In genomic region chr16:17890917-17891566, GRCm38 (mm10) we compare ENCODE assay signal across 9 mouse cellular contexts. TPM values are rescaled to one million over a fixed set of nuclear protein-coding genes. Genes with fewer than 3 reads are reported as not detected.
DNase-seq lines count a peak whose midpoint lies in the region; ATAC-seq and TF ChIP-seq lines count a peak whose summit lies in the region.
"Had no signal": no experiment of that assay in that cellular context is flagged by ENCODE, and none has a peak within 500 bp of the region (broad histone marks: within the 10 kb centered on the region; RNA-seq: fewer than 3 reads in every experiment).

No protein-coding gene starts in this region.

- H3K27ac ChIP-seq in forebrain, embryonic 14.5 days (ENCODE audit: low read depth, low read length) = peak overlapping the region; percentile 94
- H3K27ac ChIP-seq in olfactory bulb, adult 2 months (ENCODE audit: insufficient read depth, low read depth, low read length) = peak overlapping the region; percentile 95

- H3K9ac ChIP-seq in forebrain, embryonic 14.5 days (ENCODE audit: low read length) = peak overlapping the region; percentile 99

- H3K4me1 ChIP-seq in forebrain, embryonic 14.5 days (ENCODE audit: control insufficient read depth, insufficient read depth, low read length) = peaks cover 16% of the 10 kb centered on the region
- H3K4me1 ChIP-seq in olfactory bulb, adult 2 months (ENCODE audit: control insufficient read depth, insufficient read depth, low read length) = peaks cover 13% of the 10 kb centered on the region

- peak overlapping the region; percentile 95 for H3K4me2 ChIP-seq in forebrain, embryonic 14.5 days (ENCODE audit: low read length)

- DNase-seq in Muller cell, postnatal 12 days (ENCODE audit: inconsistent ontology term) = peak; percentile 76
- peak; percentile 91 for DNase-seq in cerebellum, adult 11 months
- peak; percentile 71 for DNase-seq in forebrain, embryonic 14.5 days (ENCODE audit: low spot score)
- DNase-seq in heart, postnatal 10 days = peak; percentile 83 to 85
- DNase-seq in kidney, postnatal 4 days = peak; percentile 83 to 90
- peak; percentile 83 to 88 for DNase-seq in lung, adult 18-20 months
- DNase-seq in urinary bladder, postnatal 25 days (ENCODE audit: low spot score) = peak; percentile 70

- ATAC-seq in forebrain, embryonic 14.5 days = peak; percentile 64

- TF ChIP-seq POLR2A in olfactory bulb, adult 2 months (IDR thresholded peaks at IDR 0.05; ENCODE audit: insufficient read depth, low read depth, low read length) = no peak

- under 1% methylated on average over 43 of the region's 44 CpGs for WGBS in forebrain, embryonic 14.5 days
- WGBS in olfactory bulb, adult 2 months = under 1% methylated on average over 44 of the region's 44 CpGs

- no peak for TF ChIP-seq CTCF in olfactory bulb, adult 2 months (IDR thresholded peaks at IDR 0.05; ENCODE audit: insufficient read depth, low read depth, low read length)

- H3K27me3 ChIP-seq in forebrain, embryonic 14.5 days (replicated peaks; ENCODE audit: control insufficient read depth, insufficient read depth, low read length) = no peaks in the 10 kb centered on the region

- intact Hi-C loops in heart, postnatal 10 days (cut with DNase I) = no loop called here

- H3K36me3 ChIP-seq in forebrain, embryonic 14.5 days (ENCODE audit: control insufficient read depth, insufficient read depth, low read length) = 0 out of 2 replicates have a peak, but pooled peaks cover under 1% of the 10 kb centered on the region

- H3K9me3 ChIP-seq in forebrain, embryonic 14.5 days (replicated peaks; ENCODE audit: control insufficient read depth, low read length) = no peaks in the 10 kb centered on the region

- peak overlapping the region; percentile 97 for H3K4me3 ChIP-seq in forebrain, embryonic 14.5 days (ENCODE audit: low read depth, low read length)
- peak overlapping the region; percentile 93 for H3K4me3 ChIP-seq in olfactory bulb, adult 2 months (ENCODE audit: insufficient read depth, low read depth, low read length)

RNA-seq across cellular contexts. Expression of gene Gm20518, which starts 0.4 kb away (rescaled TPM):
- polyA plus RNA-seq in forebrain, embryonic 14.5 days (2014; fragmentation: Nextera tagmentation; extraction: Ambion mirVana) = 0.26 and 0.38 TPM in 2 replicates
- under 1 TPM; 0.17 to 0.19 TPM for total RNA-seq in heart, postnatal 10 days (2021)
- not detected in 2 replicates for polyA plus RNA-seq in olfactory bulb, adult 2 months (2012; ENCODE audit: insufficient read depth, insufficient read length, low replicate concordance, missing spikeins)

RNA-seq across cellular contexts. Expression of gene Tssk1, which starts 3.0 kb away (rescaled TPM):
- polyA plus RNA-seq in forebrain, embryonic 14.5 days (2014; fragmentation: Nextera tagmentation; extraction: Ambion mirVana) = 0.06 TPM in 1 of 2 replicates, not detected in the other
- under 1 TPM in 1 of 2 experiments, not detected in 1; 0.07 TPM for total RNA-seq in heart, postnatal 10 days (2021)
- polyA plus RNA-seq in olfactory bulb, adult 2 months (2012; ENCODE audit: insufficient read depth, insufficient read length, low replicate concordance, missing spikeins) = not detected in 2 replicates
- total RNA-seq: neutrophil, adult 5-6 weeks had no signal

RNA-seq across cellular contexts. Expression of gene Dgcr2, which starts 7.3 kb away (rescaled TPM):
- polyA plus RNA-seq in forebrain, embryonic 14.5 days (2014; fragmentation: Nextera tagmentation; extraction: Ambion mirVana) = 75.3 and 93.1 TPM in 2 replicates
- 10 to 100 TPM; 50.8 to 52.7 TPM for total RNA-seq in heart, postnatal 10 days (2021)
- not detected in 2 replicates for polyA plus RNA-seq in olfactory bulb, adult 2 months (2012; ENCODE audit: insufficient read depth, insufficient read length, low replicate concordance, missing spikeins)

RNA-seq across cellular contexts. Expression of gene Tssk2, which starts 7.4 kb away (rescaled TPM):
- 0.13 and 0.41 TPM in 2 replicates for polyA plus RNA-seq in forebrain, embryonic 14.5 days (2014; fragmentation: Nextera tagmentation; extraction: Ambion mirVana)
- total RNA-seq in heart, postnatal 10 days (2021) = not detected
- not detected in 2 replicates for polyA plus RNA-seq in olfactory bulb, adult 2 months (2012; ENCODE audit: insufficient read depth, insufficient read length, low replicate concordance, missing spikeins)
- total RNA-seq: neutrophil, adult 5-6 weeks had no signal

RNA-seq across cellular contexts. Expression of gene Ess2, which starts 20.1 kb away (rescaled TPM):
- polyA plus RNA-seq in forebrain, embryonic 14.5 days (2014; fragmentation: Nextera tagmentation; extraction: Ambion mirVana) = 43.5 and 46.1 TPM in 2 replicates
- total RNA-seq in heart, postnatal 10 days (2021) = 10 to 100 TPM; 16.3 to 16.5 TPM
- polyA plus RNA-seq in olfactory bulb, adult 2 months (2012; ENCODE audit: insufficient read depth, insufficient read length, low replicate concordance, missing spikeins) = not detected in 2 replicates

Comparison
In these comparisons a context has a peak if more than half of its experiments do, and no peak if none do; other contexts are left out.
1. Peak in every context shown above with its lines: DNase-seq, ATAC-seq, H3K4me3 ChIP-seq and H3K27ac ChIP-seq.
2. RNA of gene Dgcr2, which starts 7.3 kb away (polyA plus RNA-seq): 75.3 to 93.1 TPM in forebrain, embryonic 14.5 days; not detected in olfactory bulb, adult 2 months; every median in the first group is over 10 times any median in the second.